Mouse (Mus musculus): ENCODE measurements at regions not wholly inside any gene's neighbourhood (a gene's known extent, or its start where the extent isn't known, plus 50 kb on each side); places are given as distances from the start of the nearest gene placed in this dataset.

GRCm38 (mm10) chr3:69953674-69954329, 53.6 kb upstream of the Otol1 start:
- in situ Hi-C loops (cut with MboI; ENCODE audit: unreplicated experiment in 2 of 2), result no loop called here

- in situ Hi-C loops (cut with MboI; ENCODE audit: unreplicated experiment in 2 of 2), result loop anchor here (25.0 kb wide), 4 partner anchors 961 to 1861 kb away; partner anchors contain the start of gene Schip1 (in 2 of the 2)
Observed at GRCm38 (mm10) chr3:69922792-69923418, 63.2 kb upstream of the Sptssb start.

GRCm38 (mm10) chr3:69912859-69913258, 53.1 kb upstream of the Sptssb start:
- in situ Hi-C loops (cut with MboI; ENCODE audit: unreplicated experiment in 2 of 2), result loop anchor here (25.0 kb wide), 4 partner anchors 951 to 1851 kb away; partner anchors contain the start of gene Schip1 (in 2 of the 2)

- in situ Hi-C loops (cut with MboI; ENCODE audit: unreplicated experiment in 2 of 2), result loop anchor here (25.0 kb wide), 4 partner anchors 948 to 1848 kb away; partner anchors contain the start of gene Schip1 (in 2 of the 2)
Observed at GRCm38 (mm10) chr3:69910073-69910472, 50.3 kb upstream of the Sptssb start.
